Mouse (Mus musculus) ES-E14 (cell line): Measurements from ENCODE around the gene Sema5a. TPM values are rescaled to one million over a fixed set of nuclear protein-coding genes. Genes with fewer than 3 reads are reported as not detected.

Source experiments
- DNase-seq: peaks from one replicate; pipeline ENCODE4 v3.0.0-alpha.2; 2013; ENCODE audit warnings: low read depth, low spot score
- H3K27ac ChIP-seq: 2 replicates; pipeline ENCODE4 v1.5.1; 2012; ENCODE audit warnings: low read depth, mild to moderate bottlenecking, low read length, moderate library complexity, mixed read lengths; ENCODE audit not compliant: poor library complexity, insufficient read depth, severe bottlenecking
- H3K36me3 ChIP-seq: 2 replicates; pipeline ENCODE4 v1.6.1; 2012; ENCODE audit warnings: mild to moderate bottlenecking, low read length, moderate library complexity, mixed read lengths; ENCODE audit not compliant: control insufficient read depth, poor library complexity, insufficient read depth, severe bottlenecking
- H3K4me1 ChIP-seq, 2 experiments: fragments of 150-350 bp in 1 of 2; sonication (generic) in 1 of 2; 2 replicates each; pipeline ENCODE4 v1.6.1; 2012; ENCODE audit warnings: low read length in 2 of 2, mild to moderate bottlenecking in 1 of 2, mixed read lengths in 1 of 2; ENCODE audit not compliant: control insufficient read depth in 2 of 2, insufficient read depth in 2 of 2, poor library complexity in 1 of 2
- H3K4me3 ChIP-seq, 2 experiments: fragments of 150-350 bp in 1 of 2; sonication (generic) in 1 of 2; 2 replicates each; pipeline ENCODE4 v1.5.1; 2012; ENCODE audit warnings: low read length in 2 of 2, low read depth in 1 of 2, mild to moderate bottlenecking in 1 of 2, mixed read lengths in 1 of 2; ENCODE audit not compliant: insufficient read depth in 1 of 2, poor library complexity in 1 of 2, severe bottlenecking in 1 of 2
- H3K9ac ChIP-seq: 2 replicates; pipeline ENCODE4 v1.6.1; 2012; ENCODE audit warnings: low read depth, mild to moderate bottlenecking, low read length, mixed read lengths; ENCODE audit not compliant: poor library complexity, insufficient read depth, severe bottlenecking
- H3K9me3 ChIP-seq: fragments of 150-350 bp; sonication (generic); 2 replicates; pipeline ENCODE4 v1.6.1; 2012; ENCODE audit warnings: low read depth, mild to moderate bottlenecking, low read length; ENCODE audit not compliant: control insufficient read depth, insufficient read depth
- CHD2 ChIP-seq: IDR thresholded peaks from 2 replicates; pipeline ENCODE4 v1.6.1; 2014; ENCODE audit warnings: mild to moderate bottlenecking, low read depth, low read length, inconsistent platforms
- HCFC1 ChIP-seq: IDR thresholded peaks from 2 replicates; pipeline ENCODE4 v1.6.1; 2012; ENCODE audit warnings: low read length, inconsistent platforms, borderline replicate concordance; ENCODE audit not compliant: insufficient read depth
- MAFK ChIP-seq: IDR thresholded peaks from 2 replicates; pipeline ENCODE4 v1.6.1; 2014; ENCODE audit warnings: mild to moderate bottlenecking, low read depth, low read length, inconsistent platforms; ENCODE audit not compliant: insufficient read depth
- ZC3H11A ChIP-seq: IDR thresholded peaks from 2 replicates; pipeline ENCODE4 v1.6.1; 2012; ENCODE audit warnings: low read depth, mild to moderate bottlenecking, inconsistent platforms, low read length, borderline replicate concordance
- ZNF384 ChIP-seq: IDR thresholded peaks from 2 replicates; pipeline ENCODE4 v1.6.1; 2012; ENCODE audit warnings: low read depth, low read length, inconsistent platforms
- in situ Hi-C, 2 experiments: fragments of 600-800 bp; cut with MboI; formaldehyde crosslinking; loops; one replicate each; pipeline ENCODE4 v1.15.1; 2025; ENCODE audit warnings: low sequenced_read_pairs in 2 of 2, inconsistent platforms in 1 of 2; ENCODE audit not compliant: unreplicated experiment in 2 of 2
- total RNA-seq: library from RNA; depleted of rRNA; stranded (reverse); fragments of 300-350 nt; gene quantifications from 2 replicates; pipeline ENCODE4 v1.2.3, GENCODE M21; 2012

Gene Sema5a
- total RNA-seq, 1 experiment: 2.7 TPM

DNA sequence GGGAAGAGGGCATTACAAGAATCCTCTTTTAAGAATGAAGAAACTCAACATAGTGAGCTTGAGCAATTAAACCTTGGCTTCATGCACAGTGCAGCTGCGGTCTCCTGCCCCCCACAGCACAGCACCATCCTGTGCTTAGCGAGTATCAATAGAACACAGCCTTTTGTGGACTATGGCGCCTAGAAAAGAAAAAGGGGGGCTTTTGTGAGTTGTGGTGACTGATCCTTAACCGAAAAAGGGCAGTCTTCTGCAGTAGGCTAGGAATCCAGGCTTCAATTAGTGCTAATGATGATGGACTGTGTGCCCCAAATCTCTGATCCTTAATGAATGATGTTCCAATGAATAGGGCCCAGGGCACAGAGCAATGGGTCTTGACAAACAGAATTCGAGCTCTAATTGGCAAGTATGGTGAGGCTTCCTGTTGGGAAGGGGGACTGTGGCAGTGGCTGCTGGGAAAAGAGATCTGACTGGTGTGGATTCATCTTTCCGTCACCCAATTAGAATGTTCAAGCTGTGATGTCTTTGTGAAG lies 324.3 kb downstream of the Sema5a start:
- no peak for DNase-seq
- no peak overlapping the region for H3K4me3 ChIP-seq
- no peak overlapping the region for H3K27ac ChIP-seq
- no peaks in the 10 kb centered on the region for H3K36me3 ChIP-seq
- no peaks in the 10 kb centered on the region for H3K9me3 ChIP-seq
- no peaks in the 10 kb centered on the region for H3K4me1 ChIP-seq
- no peak overlapping the region for H3K9ac ChIP-seq
- in situ Hi-C loops: no loop called here
- no peak for TF ChIP-seq MAFK
- no peak for TF ChIP-seq ZNF384
- no peak for TF ChIP-seq HCFC1
- TF ChIP-seq CHD2: no peak
- TF ChIP-seq ZC3H11A: no peak

DNA sequence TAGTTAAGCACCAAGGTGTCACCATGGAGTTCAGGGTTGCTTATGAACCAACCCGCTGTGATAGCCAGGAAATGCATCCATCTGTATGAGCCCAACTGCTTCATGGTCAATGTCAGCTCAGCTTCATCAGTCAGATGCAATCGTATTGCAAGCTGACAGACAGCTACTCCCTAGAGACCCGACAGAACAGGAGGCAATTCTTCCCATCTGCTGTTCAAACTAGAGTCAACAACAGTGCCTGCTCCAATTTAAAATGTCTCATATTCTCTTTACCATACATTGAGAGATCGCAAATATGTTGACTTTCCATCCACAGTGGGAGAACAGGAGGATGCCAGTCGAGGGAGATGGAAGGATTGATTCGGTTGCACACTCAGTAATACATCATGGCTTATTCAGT lies 329.7 kb downstream of the Sema5a start:
- Histone ChIP-seq H3K9me3 (no peaks in the 10 kb centered on the region), H3K4me3 (no peak overlapping the region), H3K9ac (no peak overlapping the region), H3K27ac (no peak overlapping the region), H3K4me1 (no peaks in the 10 kb centered on the region), H3K36me3 (no peaks in the 10 kb centered on the region)
- in situ Hi-C loops: no loop called here
- DNase-seq: no peak
- TF ChIP-seq CHD2: no peak
- no peak for TF ChIP-seq HCFC1
- no peak for TF ChIP-seq ZNF384
- no peak for TF ChIP-seq MAFK
- TF ChIP-seq ZC3H11A: no peak

DNA sequence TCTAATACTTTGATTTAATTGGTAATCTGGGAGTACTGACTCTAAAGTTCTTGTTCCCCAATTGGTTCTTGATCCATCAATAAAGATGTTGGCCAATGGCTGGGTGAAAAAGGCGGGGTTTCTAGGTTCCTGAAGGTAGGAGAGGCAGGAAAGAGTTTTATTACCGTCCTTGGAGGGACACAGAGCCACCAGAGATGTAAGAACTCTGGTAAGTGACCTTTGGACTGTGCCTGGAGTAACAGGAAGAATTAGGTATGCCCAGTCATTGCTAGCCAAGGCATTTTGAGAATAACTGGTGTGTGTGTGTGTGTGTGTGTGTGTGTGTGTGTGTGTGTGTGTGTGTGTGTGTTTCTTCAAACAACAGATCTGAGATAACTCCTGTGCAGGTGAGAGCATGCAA lies 330.6 kb downstream of the Sema5a start:
- no peak for TF ChIP-seq ZNF384
- TF ChIP-seq HCFC1: no peak
- TF ChIP-seq CHD2: no peak
- no peak for TF ChIP-seq ZC3H11A
- TF ChIP-seq MAFK: no peak
- no peaks in the 10 kb centered on the region for H3K9me3 ChIP-seq
- H3K4me3 ChIP-seq: no peak overlapping the region
- no peaks in the 10 kb centered on the region for H3K36me3 ChIP-seq
- H3K27ac ChIP-seq: no peak overlapping the region
- in situ Hi-C loops: no loop called here
- H3K9ac ChIP-seq: no peak overlapping the region
- no peaks in the 10 kb centered on the region for H3K4me1 ChIP-seq
- no peak for DNase-seq

DNA sequence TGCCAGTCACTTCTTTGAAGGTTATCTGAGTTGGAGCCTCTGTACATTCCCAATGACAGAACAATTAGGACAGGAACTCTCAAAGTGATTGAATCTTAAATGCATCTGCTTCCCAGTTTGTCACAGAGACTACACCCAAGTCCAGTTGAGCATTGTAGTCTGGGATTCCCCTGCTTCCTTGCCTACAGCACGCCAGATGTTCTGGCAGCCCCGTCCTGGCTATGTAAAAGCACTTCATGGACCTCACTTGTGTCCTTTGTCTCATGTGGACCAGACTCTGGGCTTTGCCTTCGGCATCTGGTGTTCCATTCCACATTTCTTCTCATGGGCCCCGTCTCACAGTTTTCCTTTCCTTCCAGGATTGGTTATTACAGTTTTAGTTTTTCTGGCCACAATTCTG lies 334.7 kb downstream of the Sema5a start:
- TF ChIP-seq ZC3H11A (no peak), ZNF384 (no peak)
- no peak overlapping the region for H3K27ac ChIP-seq
- DNase-seq: no peak
- no peaks in the 10 kb centered on the region for H3K9me3 ChIP-seq
- H3K4me3 ChIP-seq: no peak overlapping the region
- H3K36me3 ChIP-seq: no peaks in the 10 kb centered on the region
- no peak overlapping the region for H3K9ac ChIP-seq
- in situ Hi-C loops: no loop called here
- no peaks in the 10 kb centered on the region for H3K4me1 ChIP-seq

DNA sequence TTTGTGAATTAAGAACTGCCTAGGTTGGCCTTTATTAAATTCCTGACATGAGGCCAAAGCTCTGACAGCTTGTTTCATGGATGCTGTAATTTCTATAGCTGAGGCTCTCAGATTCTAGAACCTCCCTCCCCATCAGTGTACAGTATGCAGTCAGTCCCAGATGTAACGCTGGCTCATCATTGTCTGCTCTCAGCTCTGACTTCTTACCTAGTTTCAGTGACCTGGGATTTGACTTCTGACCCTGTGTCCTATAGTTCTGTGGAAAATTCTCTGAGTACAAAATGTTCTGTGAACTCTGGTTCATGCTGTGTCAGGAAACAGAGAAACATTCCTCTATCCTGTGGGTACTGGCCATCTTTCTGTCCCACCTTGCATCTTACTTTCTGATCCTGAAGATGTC lies 346.0 kb downstream of the Sema5a start:
- in situ Hi-C loops: no loop called here
- Histone ChIP-seq H3K27ac (no peak overlapping the region), H3K9me3 (no peaks in the 10 kb centered on the region), H3K4me3 (no peak overlapping the region), H3K9ac (no peak overlapping the region), H3K4me1 (no peaks in the 10 kb centered on the region), H3K36me3 (no peaks in the 10 kb centered on the region)
- no peak for TF ChIP-seq ZNF384
- TF ChIP-seq CHD2: no peak
- TF ChIP-seq ZC3H11A: no peak
- no peak for TF ChIP-seq HCFC1
- no peak for TF ChIP-seq MAFK
- no peak for DNase-seq
